Mouse (Mus musculus) urinary bladder, postnatal 14 days (tissue): ENCODE data around the gene Casz1.

Experiments
- DNase-seq: peaks from one replicate; pipeline ENCODE4 v3.0.0; 2021; ENCODE audit warnings: low spot score

The Casz1 gene

DNA sequence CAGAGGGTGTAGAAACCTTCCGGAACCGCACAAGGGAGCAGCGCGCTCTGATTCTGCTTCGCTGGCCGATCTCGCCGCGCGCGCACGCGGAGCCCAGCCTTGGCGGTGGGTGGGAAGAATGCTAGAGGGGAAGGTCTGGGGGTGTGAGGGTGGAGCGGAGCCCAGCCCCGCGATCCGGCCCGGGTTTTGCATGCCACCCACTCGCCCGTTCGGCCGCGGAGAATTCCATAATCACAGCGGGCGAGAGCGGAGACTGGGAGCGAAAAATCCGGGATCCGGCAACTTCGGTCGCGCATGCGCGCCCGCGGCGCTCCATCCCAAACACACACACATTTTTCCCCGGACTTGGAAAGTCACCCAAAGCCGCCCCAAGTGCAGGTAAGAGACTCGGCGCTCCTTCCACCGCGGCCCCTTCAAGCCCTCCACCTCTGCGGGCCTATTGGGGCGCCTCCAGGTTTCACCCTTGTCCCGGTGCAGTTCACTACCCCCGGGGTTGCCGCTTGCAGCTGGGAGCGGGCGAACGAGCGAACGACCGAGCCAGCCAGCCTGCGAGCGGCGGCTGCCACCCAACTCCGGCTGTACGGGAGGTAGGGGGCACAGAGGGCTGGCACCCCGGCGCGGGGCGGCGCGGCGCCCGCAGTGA lies at the start of gene Casz1:
Casz1 (plus strand) TSS at position 293 of the 643 bp plus-strand sequence.
- peak; percentile 94 for DNase-seq

GRCm38 (mm10) chr4:148758863-148759262 lies 45.4 kb upstream of the Casz1 start:
- peak; percentile 38 for DNase-seq

DNA sequence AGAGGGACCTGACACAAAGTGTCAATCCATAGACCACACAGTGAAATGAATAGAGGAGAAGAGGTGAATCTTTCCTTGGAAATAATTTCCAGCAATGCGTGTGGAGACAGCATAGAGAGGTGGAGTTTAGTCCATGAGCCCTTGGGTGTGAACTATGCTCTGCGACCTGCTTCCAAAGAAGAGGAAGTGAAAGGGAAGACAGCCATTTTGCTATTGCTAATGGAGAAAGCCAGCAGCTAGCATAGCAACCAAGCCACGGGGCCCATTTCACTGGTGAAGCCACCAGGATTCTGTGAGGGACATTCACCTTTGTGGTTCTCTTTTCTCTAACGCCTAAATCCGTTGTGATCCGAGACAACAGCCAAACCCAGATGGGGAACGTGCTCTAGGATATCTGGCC lies 44.1 kb upstream of the Casz1 start:
- DNase-seq: no peak

DNA sequence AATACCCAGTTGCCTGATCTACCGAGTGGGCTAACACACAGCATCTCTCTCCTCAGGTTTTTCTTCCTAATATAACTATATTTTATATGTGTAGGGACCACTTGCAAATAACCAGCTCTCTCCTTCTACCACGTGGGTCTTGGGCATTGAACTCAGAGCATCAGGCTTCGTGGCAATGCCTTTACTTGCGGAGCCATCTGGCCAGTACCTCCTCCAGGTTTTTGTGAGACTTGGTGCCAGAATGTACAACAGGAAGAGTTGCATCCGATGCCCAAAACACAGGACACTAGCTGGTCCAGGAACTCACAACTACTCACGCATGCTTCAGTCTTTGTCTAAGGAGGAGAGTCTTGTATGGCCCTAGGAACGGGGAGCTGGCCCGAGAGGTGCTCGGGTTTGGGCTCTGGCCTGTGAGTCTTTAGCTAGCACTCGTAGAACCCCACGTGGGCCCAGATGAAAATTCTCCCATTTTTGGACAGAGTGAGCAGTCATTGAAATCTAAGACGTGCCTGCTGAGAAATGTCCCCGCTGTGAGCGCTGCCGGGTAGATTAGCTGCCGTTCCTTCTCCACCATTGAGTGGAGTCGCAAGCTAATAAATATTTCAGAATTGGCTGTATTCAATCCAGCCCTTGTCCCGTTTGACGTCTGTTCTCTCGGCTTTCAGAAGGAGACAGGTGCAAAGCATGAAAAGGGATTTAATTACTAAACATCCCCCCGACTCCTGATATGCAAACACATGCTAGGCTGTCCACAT lies 38.0 kb upstream of the Casz1 start:
- DNase-seq: no peak

DNA sequence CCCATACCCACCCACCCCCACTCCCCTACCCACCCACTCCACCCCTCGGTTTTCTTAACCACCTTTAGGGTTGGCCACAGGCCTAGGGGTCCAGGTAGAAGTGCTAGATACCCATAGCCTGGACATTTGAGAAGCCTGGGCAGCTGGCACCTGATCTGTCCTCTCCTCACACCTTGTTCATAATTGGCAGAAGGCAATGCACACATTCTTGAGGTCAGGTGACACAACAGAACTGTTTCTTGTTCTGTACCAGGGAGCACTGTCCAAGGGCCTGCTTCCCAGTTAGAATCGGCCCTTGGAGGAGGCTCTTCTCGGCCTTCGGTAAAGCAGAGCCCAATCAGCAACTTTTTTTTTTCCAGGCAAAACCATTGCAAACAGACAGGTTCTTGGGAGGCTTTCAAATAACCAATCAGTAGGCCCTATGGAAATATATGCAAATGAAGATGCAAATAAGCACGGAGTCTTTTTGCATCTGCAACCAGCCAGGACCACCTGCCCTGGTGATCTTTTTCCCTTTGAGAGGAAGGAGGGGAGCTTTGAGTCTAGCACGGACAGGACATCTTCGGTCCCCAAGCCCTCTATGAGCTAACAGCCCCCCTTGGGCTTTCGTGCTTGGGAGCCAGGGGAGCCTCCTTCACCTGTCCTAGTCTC lies 36.4 kb upstream of the Casz1 start:
- DNase-seq: no peak

GRCm38 (mm10) chr4:148768649-148769048 lies 35.6 kb upstream of the Casz1 start:
- no peak for DNase-seq

DNA sequence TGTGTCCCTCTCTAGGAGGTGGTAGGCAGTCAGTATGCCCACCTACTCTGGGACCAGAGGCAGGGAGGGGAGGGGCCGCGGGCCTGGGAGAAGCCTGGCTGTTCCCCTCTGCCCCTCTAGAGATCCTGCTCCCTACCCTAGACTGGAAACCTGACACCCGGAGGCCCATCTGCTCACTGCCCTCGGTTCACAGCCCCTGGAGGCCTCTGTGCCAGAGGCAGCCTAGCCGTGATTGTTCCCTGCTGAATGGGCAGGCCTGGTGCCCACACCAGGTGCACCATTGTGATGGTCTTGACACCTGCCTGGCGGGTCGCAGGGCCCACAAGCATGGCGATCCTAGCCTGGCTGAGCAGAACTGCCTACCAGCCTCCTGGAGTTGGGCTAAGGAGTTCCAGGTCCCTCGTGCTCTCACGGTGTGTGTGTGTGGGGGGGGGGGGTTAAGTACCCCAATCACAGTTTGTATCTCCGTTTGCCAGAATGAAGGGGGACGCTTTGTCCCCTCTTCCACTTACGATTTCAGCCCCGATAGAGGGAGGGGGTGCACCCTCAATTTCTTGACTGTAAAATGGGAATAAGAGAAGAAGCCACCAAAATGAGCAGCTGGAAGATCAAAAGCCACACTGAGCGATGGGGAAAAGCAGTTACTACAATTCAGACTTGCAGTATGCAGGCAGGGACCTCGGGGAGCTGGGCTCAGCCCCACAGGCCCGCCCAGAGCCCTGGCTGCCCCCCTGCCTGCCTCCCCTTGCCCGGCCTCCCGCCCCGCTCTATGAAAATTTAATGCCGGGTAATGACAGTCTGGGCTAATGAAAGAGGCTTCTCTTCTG lies 33.4 kb upstream of the Casz1 start:
- DNase-seq: no peak

- no peak for DNase-seq
Observed at GRCm38 (mm10) chr4:148771409-148771929, 32.8 kb upstream of the Casz1 start.

GRCm38 (mm10) chr4:148772658-148773057 lies 31.6 kb upstream of the Casz1 start:
- no peak for DNase-seq

DNA sequence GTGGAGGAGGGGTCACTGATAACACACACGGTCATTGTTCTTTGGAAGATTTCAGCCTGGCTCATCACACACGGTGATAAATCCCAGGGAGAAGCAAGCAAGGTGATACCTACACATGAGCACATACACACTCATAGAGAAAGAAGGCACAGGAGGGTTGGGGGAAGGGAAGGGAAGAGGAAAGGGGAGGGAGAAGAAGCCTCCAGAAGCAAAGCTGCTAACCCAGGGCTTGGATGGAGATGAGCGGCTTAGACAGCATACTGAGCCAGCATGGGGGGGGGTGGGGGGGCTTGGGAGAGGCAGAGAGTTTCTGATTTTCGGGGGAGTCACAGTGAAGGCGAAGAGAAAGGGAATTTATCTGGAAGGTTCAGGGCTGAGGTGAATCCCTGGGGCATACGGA lies 30.2 kb upstream of the Casz1 start:
- no peak for DNase-seq

GRCm38 (mm10) chr4:148775476-148776269 lies 28.6 kb upstream of the Casz1 start:
- DNase-seq: no peak

DNA sequence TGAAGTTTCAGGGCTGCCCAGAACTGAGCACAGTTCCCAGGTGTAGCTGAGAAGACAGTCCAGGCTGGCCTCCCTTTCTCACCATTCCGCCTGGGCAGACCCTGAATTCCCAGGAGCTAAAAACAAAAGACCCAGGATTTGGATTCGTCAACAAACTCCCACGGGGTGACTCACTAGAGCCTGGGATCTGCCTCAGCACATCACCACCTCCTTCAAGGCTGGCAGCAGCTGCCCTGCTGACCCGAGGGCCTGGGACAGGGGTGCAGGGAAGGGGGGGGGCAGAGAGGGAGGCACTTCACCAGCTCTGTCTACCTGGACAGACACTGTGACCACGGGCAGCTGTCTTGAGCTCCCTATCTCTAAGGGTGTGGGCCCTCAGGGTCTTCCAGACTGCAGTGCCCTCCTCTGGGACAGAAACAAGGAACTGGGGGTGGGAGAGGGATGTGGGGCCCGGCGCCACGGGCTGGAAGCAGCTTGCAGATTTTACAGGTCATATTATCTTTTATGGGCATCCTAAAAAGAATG lies 24.1 kb upstream of the Casz1 start:
- DNase-seq: no peak

- DNase-seq: no peak
Observed at GRCm38 (mm10) chr4:148781516-148781915, 22.7 kb upstream of the Casz1 start.

DNA sequence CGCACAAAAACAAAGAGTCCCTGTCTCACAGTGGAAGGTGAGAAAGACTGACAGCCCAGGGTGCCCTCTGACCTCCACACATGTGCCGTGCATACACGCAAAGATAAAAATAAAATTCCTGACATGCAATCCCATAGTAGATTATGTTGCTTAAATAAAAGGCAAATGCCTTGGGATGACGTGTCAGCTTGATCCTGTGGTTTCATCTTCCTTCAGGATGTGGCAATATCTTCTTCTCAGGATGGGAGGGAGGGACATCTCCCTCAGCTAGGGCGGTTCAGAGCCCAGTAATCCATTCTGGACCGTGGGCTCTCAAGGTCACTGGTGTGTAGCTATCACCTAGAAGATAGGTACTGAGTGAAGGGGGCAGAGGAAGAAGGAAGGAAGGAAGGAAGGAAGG lies 21.3 kb upstream of the Casz1 start:
- no peak for DNase-seq

GRCm38 (mm10) chr4:148783760-148784159 lies 20.5 kb upstream of the Casz1 start:
- no peak for DNase-seq

- DNase-seq: no peak
Observed at GRCm38 (mm10) chr4:148785053-148785567, 19.1 kb upstream of the Casz1 start.

DNA sequence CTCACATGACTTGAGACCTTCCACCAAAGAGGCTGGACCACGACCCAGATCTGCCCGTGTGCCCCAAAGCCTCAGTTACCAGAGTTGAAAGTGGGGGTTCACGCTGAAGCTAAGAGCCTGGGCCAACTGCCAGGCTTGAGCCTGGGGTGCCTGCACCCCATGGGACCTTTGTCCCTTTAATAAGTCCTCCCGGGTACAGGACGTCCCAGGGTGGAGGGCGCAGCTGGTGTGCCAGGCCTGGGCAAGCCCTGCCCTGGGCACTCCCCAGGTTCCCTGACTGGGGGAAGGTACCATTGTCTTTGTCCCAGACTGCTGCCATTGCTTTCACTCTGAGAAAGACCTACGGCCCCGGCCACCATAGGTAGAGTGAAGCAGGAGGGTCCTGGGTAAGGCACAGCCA lies 18.2 kb upstream of the Casz1 start:
- DNase-seq: no peak

DNA sequence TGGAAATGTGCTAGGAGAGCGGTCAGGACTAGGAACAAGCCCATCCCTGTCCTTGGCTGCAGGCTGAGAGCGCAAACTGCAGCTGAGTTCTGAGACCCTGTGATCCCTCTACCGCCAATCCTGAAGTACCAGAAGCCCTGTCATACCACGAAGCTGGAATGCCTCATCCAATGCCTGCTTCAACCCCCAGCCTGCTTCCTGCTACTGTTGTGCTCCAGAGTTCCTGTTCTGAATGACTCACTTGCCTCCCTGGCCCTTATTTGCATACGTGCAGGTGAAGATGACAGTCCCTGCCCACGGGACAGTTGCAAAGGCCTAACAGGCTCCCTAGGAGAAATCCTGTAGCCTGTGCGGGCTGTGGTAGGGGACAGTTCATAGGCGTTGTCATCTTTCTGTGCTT lies 13.3 kb upstream of the Casz1 start:
- DNase-seq: peak; percentile 12

- no peak for DNase-seq
Observed at GRCm38 (mm10) chr4:148795038-148795437, 9.2 kb upstream of the Casz1 start.

DNA sequence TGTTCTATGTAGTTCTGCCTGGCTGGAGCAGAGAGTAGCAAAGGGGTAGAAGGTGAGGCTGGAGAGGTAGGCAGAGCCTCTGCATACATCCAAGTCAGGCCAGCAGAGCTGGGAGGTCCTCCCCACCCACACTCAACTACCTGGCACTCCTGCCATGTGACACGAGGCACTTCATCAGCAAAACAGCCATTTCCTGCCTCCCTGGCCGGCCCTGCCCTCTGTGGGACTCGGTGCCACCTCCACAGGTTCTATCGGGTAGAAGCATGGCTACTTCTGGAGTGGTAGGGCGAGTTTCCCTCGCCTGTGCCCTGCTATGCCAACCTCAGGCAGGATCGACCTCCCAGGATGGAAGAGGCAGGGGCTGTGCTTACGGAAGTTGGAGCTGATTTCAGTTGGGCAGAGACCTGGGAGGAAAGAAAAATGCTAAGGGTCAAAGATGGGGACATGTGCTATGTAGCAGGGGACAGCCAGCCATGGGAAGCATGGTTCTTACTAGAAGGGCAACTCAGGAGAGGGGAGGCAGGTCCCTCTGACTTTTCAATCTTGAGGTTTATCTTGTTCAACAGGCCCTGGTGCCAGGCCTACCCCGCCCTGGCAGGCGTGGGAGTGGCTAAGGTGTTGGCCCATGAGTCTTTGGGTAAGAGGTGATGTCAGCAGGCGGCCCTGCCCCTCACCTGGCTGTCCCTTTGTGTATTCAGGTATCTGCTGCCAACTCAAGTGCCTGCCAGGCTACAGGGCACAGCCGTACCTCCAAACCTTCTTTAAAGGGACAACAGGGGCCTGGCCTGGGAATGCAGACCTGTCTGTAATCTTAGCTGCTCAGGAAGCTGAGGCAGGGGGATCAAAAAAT lies 6.5 kb upstream of the Casz1 start:
- DNase-seq: peak; percentile 85
